Mouse (Mus musculus): Measurements from ENCODE around the gene Gipc2. TPM values are rescaled to one million over a fixed set of nuclear protein-coding genes. Genes with fewer than 3 reads are reported as not detected.

Gipc2 gene
- total RNA-seq, 2 experiments from 2014 or later = 0.82 to 1.1 TPM

DNA sequence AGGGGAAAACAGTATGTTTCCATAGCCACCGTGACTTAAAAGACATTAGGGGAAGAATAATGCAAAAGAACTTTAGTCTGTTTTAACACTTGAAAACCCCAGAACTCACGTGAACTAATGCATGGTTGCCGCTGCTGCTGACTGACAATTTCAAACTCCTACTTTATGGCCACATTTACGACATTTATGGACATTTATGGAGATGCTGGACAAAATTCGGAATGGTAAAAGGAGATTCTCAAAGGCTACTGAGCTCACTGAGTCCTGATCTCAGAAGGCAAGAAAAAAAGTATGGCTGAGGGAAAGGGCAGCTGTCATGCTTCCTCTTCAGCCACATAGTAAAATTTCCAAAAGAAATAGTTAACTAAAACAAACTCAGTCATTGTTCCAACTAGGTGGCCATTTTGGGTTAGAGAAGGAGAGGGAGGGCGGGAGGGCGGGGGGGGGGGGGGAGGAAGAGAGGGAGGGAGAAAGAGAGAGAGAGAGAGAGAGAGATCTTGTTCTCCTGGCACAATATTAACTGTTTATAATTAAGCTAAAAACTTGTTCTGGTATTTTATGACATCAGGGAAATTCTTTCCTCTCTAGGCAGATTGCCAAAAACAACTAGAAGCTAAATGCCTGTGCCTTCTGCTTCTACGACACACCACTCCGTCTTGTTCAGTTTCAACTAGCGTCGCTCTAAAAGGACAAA is 26.4 kb upstream of the Gipc2 start:
- intact Hi-C loops (cut with DNase I; ENCODE audit: low total_unique reads) = no loop called here
- no peak for DNase-seq

DNA sequence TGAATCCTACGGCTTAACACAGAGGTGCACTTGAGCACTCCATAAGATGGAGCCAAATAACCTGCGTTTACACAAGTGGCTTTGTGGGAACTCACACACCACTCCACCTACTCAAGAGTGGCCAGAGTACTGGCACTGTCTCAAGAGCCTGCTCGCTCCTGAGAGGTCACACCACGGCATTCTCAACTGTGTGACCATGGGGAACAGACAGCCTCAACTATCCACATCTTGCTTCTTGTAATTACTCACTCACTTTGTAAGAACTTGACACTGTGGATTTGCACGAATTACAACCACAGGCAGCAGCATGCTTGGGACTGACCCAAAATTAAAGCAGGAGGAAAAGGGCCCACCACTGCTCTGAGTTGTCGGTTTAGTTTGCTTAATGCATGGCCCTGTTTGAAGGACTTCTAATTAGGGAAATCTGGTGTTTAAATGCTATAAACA is 25.8 kb upstream of the Gipc2 start:
- intact Hi-C loops (cut with DNase I; ENCODE audit: low total_unique reads) = no loop called here
- peak; percentile 19 for DNase-seq

DNA sequence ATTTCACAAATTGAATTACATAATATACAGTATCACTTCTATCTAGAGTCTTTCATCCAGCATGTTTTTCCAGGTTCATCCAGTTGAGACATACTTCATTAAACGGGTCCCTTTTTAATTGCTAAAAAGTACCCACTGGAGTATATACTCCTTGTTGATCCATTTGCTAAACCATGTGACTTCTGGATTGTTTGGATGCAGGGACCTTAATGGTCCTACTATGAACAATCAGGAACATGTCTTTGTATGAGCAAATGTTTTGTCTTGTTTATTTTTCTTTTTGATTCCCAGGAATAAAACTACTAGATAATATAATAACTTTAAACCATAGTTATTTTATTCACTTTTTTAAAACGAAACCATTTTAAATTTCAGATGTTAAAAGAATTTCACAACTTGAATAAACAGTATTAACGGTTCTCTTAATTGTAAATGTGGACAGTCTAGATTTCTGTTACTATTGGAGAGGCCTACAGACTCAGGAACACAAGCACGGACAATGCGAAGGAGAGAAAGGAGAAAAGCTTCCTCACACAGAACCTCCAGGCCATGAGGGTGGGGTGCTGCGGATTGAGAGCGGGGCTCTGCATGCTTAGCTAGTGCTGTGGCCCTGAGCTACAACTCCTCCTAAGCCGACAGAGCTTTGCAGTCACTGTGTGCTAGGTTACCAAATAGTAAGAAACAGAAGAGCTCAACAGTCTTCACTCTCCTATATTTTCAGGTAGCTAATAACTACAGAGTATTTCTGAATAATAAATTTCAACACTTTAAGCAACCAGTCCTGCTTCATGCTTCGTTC is 24.8 kb upstream of the Gipc2 start:
- intact Hi-C loops (cut with DNase I; ENCODE audit: low total_unique reads) = no loop called here
- DNase-seq = no peak

DNA sequence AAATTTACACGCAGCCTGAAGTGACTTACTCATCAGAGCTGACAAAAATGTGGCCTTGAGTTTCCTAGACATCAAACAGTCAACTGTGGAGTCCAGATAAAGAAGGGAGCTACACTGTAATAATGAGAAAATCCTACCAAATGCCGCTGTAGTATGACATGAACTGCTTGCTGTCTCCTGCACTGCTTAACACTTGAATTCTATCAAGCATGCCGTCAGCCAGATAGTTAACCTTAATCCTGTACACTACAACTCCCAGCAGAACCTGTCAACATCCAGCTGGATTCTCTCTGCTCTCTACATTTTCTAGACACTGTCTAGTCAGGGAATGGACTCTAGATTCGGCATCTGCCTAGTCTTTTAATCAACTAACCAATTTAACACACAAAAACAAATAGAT is 23.3 kb upstream of the Gipc2 start:
- intact Hi-C loops (cut with DNase I; ENCODE audit: low total_unique reads) = no loop called here
- no peak for DNase-seq

DNA sequence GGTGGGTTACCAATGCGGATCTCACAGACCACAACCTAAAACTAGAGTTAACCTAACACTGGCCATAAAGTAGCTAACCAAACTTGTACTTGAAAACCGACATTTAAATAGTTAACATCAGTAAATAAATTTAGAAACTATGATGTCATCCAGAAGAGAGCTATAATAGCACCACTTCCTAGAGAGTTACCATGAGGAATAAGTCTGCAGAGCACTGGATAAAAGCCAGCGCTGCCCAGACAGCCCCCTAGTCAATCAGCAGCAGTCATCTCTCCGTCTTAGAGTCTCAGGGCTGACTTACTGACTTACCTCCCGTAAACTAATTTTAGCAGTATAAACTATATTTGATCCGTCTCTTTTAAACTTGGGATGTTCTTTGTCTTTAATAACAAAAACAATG is 20.1 kb upstream of the Gipc2 start:
- intact Hi-C loops (cut with DNase I; ENCODE audit: low total_unique reads) = no loop called here

DNA sequence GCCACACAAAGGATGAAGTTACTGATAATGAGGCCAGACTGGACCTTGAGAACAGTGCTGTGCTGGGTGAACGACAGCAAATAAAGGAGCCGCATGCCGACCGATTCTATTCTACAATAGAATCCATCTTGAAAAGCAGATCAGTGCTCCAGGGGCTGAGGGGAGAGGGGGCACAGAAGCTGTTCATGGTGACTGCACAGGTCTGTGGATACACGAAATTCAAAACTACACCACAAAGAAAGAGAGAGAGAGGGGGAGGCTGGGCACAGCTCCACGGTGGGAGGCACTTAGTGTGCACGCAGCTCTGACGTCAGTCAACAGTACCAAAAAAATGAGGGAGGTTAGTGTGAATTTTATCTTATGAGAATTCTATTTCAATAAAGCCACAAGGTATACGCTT is 17.5 kb upstream of the Gipc2 start:
- DNase-seq = no peak
- intact Hi-C loops (cut with DNase I; ENCODE audit: low total_unique reads) = no loop called here

More for the DNA sequence above, 20.1 kb upstream of the Gipc2 start:
- DNase-seq = no peak

DNA sequence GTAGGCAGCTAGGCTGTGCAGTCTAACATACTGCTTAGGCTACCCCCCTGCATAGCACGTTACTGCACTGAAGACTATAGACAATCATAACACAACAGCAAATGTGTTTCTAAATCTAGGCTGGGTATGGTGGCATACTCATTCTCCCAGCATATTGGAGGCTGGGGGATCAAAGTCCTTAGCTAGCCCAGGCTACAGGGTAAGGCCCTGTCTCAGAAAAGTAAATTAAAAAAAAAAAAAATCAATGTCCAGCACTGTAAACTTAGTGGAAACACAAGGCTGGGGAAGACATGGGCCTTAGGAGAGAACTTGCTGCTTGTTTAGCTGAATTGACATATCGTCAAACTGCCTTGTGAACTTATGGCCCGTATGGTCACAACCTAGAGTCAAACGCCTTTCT is 14.6 kb upstream of the Gipc2 start:
- no peak for DNase-seq
- intact Hi-C loops (cut with DNase I; ENCODE audit: low total_unique reads) = no loop called here

DNA sequence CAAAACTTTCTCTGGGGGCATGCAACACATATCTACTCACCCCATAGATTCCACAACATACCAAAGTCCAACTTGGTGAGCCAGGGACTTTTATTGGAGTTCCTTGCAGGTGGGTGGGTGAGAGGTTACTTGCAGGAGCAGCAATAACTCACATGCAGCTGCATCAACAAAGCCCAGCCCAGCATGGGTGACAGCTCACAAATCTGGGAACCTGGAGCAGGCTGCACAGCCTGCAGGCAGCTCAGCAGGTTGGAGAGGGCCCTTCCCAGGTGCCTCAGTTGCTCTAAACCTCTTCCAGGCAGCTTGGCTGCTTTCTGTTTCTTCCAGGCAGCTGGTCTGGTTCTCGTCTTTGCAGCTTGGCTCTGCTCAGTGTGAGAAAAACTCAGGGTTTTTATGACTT is 13.3 kb upstream of the Gipc2 start:
- no peak for DNase-seq
- intact Hi-C loops (cut with DNase I; ENCODE audit: low total_unique reads) = no loop called here

DNA sequence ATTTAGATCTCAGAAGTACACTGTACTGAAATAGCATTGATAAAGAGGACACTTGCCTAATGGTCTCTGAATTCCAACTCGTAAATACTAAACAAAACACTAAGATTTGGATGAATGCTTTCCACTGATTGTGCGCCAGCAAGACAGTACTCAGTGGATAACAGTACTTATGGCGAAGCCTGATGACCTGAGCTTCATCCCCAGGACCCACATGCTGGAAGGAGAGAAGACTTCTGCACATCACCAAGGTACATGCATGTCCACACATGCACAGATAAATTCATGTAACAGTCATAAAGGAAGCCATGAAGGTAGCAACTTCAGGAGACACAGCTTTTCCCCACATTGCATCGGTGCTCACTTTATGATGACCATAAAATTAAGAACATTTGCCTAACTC is 12.8 kb upstream of the Gipc2 start:
- no peak for DNase-seq
- intact Hi-C loops (cut with DNase I; ENCODE audit: low total_unique reads) = no loop called here

DNA sequence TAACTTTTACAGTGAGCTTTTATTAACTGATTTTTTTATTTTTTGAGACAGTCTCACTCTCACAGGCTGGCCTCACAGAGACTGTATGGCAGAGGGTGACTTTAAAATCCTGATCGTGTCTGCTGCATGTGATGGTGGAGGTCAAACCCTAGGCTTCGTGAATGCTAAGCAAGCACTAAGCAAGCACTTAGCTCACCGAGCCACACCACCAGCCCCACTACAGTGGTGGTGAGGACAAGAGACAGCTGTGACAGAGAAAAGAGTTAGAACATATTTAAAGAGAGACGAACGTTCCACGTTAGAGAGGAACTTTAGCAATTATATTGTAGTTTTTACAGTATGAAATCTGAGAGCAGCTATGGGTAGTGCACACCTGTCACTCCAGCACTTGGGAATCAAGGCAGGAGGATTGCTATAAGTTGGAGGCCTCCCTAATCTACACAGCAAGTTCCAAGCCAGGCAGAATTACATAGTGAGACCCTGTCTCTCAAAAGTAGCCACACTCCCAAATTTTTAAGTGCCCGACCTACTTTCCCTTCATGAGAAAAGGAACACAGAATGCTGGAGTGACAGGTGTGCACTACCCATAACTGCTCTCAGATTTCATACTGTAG is 6.4 kb upstream of the Gipc2 start:
- DNase-seq = no peak
- intact Hi-C loops (cut with DNase I; ENCODE audit: low total_unique reads) = no loop called here

DNA sequence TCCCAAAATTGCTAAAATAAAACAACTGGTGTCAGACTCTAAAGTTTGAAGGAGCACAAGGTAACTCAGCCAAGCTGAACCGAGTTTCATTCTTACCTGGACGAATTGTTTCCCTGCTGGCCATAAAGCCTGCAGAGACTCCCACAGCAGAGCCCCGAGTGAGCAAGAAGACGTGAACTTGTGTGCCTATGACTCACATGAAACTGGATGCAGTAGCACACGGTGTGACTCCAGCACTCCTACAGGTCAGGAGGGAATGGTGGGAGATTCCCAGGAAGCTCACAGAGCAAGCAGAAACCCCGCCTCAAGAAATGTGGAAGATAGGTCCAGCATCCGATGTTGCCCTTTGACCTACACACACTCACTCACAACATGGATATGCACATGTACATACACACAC is 5.8 kb upstream of the Gipc2 start:
- intact Hi-C loops (cut with DNase I; ENCODE audit: low total_unique reads) = no loop called here
- no peak for DNase-seq

DNA sequence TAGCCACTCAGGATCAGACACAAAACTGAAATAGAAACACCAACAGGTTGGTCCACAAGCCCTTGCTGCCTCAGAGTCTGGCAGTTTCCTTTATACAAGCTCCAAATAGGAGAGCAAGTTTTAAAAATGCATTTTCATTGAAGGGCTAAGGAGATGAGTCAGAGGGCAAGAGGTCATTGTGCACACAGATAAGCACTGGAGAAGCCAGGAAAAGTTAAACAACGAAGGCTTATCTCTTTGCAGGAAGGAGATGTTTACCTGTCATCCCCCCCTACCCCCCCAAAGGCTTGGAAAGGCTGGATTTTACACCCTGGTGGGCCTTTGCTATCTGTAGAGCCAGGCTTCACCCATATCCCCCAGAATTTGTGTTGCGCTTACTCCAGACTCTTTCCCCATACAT is 5.2 kb upstream of the Gipc2 start:
- intact Hi-C loops (cut with DNase I; ENCODE audit: low total_unique reads) = no loop called here
- no peak for DNase-seq

DNA sequence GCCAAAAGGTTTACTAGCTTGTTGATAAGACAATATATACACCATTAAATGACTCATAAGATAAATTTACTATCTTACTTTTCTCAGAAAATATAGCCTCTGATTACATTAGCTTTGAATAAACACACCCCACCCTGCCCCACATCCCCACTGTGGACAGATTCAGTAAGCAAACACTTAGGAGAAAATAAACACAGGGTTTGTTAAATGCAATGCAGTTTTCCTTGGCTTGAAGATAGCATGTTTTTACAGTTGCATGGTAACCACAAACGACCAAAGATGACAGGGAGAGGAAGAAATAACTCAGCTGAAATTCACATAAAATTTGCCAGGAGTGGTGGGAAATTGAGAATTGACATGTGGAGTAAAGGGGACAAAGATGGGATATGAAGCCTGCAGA is 4.4 kb upstream of the Gipc2 start:
- intact Hi-C loops (cut with DNase I; ENCODE audit: low total_unique reads) = no loop called here

DNA sequence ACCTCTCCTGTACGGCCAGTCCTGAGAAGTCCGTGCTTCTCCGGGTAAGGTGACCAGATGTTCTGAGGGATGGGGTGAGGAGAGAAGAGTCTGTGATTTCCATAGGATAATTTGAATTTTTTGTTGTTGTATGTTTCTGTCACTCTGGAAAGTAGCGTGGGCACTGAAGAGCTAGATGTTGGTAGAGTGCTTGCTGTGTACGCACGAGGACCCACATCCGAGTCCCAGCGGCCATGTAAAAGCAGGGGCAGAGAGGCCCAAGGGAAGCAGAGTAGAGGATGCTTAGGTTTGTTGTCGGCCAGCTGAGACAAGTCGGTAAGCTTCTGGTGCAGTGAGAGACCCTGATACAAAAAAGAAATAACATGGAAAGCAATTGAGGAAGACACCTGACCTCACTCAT is 2.0 kb upstream of the Gipc2 start:
- no peak for DNase-seq
- intact Hi-C loops (cut with DNase I; ENCODE audit: low total_unique reads) = no loop called here

More for the DNA sequence above, 4.4 kb upstream of the Gipc2 start:
- DNase-seq = no peak

DNA sequence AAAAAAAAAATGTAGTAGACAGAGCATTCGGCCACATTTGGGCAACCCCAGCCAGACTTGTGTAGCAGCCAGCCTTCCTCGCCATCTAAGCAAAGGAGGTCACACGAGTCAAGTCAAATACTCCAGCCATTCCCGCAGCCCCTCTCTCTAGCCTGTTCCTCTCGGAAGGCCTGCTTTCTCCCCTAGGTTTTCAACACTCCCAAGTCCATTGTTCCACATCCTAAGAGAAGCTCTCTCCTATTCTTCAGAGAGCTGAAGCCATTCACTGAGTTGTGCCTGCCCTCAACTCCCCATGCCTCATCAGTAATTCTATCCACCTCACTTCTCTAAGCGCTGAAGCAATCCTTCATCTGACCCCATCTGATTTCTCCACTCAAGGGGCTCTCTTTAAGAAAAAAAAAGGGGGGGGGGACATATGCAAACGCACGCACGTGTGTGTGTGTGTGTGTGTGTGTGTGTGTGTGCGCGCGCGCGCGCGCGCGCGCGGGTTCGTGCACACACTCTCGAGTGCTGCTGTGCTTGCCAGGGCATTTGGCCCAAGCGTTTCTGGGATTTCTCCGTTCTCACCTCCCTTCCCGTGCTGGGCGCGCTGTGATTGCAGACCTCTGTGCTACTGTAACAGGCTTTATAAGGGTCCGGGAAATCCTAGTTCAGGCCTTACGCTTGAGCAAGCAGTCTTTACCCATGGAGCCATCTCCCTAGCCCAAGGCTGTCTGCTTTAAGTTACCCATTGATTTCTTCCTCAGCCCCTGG is 845 bp upstream of the Gipc2 start:
- intact Hi-C loops (cut with DNase I; ENCODE audit: low total_unique reads) = no loop called here
- DNase-seq = no peak

DNA sequence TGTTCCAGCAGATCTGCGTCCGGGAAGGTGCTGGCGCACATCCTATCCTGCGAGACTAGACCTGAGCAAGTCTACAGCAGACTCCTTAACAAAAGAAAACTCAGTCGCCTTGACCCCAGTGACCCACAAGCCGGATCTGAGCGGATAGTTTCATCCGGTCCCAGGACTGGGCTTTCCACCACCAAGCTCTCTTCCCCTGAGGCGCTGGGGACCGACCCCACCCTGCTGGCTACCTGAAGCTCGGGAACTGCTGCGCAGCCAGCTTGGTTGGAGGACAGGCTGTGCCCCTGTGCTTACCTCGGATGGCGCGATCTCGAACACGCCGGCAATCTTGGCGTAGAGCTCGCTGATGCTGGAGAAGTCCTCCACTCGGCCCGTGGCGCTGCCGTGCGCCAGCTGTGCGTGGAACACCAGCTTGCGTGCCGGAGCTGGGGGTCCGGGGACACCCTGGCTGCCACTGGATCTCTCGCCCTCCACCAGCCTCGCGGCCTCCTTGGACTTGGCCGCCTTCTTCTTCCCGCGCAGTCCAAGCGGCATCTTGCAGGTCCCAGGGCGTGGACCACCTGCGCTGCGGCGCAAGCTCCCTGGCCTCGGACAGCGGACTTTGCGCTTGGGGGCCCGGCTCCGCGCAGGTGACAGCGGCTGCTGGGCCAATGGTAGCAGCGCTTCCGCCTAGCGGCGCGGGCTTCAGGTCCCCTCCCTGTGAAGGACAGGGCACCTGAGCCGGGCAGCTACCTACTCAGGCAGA is 505 bp downstream of the Gipc2 start:
- peak; percentile 19 for DNase-seq

DNA sequence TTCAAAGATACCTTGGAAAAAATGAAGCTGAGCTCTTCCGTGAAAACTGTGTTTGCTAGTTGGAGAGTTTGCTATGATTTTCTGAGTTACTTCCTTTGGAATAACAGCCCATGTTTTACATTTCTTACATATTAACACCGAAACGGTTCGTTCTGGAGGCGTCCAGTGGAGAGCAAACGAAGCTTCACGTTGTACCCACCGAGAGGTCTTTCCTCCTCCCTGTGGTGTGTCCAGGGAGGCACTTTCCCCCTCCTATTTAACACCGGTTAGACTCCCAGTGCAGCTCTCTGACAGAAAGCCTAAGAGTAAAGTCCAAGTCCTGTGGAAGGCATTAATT is 1.0 kb downstream of the Gipc2 start:
- DNase-seq = no peak
- intact Hi-C loops (cut with DNase I; ENCODE audit: low total_unique reads) = no loop called here

More for the DNA sequence above, 505 bp downstream of the Gipc2 start:
- intact Hi-C loops (cut with DNase I; ENCODE audit: low total_unique reads) = no loop called here

DNA sequence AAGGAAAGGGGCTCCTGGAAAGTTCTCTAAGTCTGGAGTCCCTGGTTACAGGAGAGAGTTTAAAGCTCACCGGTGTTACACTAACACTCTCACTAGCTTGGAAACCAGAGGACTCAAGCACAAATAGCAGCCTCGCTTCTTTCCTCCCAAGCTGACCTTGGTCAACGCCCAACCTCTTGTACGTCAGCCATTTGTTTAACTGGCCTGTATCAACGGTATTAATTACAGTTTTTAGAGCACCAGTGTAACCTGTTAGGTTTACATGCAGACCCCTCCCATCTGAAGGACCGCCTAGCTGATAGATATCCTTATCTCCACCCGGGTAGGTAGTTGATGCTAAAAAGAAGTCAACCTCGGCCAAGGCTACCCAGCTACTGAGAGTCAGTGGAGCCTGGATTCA is 2.7 kb downstream of the Gipc2 start:
- intact Hi-C loops (cut with DNase I; ENCODE audit: low total_unique reads) = no loop called here
- no peak for DNase-seq

DNA sequence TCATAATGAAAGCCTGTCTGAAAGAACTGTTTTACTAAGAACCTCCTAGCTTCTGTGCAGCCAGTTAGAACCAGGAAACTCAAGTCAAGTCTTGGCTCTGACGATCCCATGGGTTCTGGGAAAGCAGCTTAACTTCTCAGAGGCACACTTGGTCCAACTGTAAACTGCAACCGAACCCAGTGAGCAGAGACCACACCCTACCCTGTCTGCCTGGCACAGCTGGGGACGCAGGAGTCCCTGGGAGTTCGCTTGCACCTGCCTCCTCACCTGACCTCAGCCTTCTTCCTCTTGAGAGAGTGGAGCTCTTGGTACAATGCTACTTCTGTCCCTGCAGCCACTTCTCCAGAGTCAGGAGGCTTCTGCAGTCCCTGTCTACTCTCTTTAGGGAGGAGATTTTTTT is 5.4 kb downstream of the Gipc2 start:
- DNase-seq = no peak
- intact Hi-C loops (cut with DNase I; ENCODE audit: low total_unique reads) = no loop called here

DNA sequence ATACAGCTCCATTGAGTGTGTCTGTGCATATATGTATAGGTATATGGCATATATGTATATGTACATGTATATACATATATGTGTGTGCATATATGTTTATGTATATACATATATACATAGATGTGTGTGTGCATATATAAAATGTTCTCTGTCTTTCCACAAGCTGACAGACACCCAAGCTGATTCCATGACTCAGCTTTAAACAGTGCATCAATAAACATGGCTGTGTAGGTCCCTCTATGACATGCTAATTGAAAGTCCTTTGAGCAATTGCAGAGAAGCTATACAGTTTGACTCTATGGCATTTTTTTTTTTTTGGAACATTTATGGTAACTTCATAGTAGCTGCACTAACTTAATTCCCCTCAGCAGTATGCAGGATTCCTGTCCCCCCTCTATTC is 6.7 kb downstream of the Gipc2 start:
- DNase-seq = no peak
- intact Hi-C loops (cut with DNase I; ENCODE audit: low total_unique reads) = no loop called here
